Mouse (Mus musculus) liver, embryonic 18 days (tissue): Measurements from ENCODE around the gene Cpne5. TPM values are rescaled to one million over a fixed set of nuclear protein-coding genes. Genes with fewer than 3 reads are reported as not detected.

Experiments used
- polyA plus RNA-seq: library from polyadenylated mRNA; depleted of rRNA; stranded (reverse); fragments of >200 nt; gene quantifications from 2 replicates; pipeline ENCODE4 v1.2.3, GENCODE M21; 2012; rRNA removed

Gene Cpne5
- 0.14 and 0.24 TPM in 2 replicates for polyA plus RNA-seq

GRCm38 (mm10) chr17:29237772-29238420 lies at the start of gene Cpne5:
Gene Cpne5, minus strand, starts transcription at chr17:29238167.

DNA sequence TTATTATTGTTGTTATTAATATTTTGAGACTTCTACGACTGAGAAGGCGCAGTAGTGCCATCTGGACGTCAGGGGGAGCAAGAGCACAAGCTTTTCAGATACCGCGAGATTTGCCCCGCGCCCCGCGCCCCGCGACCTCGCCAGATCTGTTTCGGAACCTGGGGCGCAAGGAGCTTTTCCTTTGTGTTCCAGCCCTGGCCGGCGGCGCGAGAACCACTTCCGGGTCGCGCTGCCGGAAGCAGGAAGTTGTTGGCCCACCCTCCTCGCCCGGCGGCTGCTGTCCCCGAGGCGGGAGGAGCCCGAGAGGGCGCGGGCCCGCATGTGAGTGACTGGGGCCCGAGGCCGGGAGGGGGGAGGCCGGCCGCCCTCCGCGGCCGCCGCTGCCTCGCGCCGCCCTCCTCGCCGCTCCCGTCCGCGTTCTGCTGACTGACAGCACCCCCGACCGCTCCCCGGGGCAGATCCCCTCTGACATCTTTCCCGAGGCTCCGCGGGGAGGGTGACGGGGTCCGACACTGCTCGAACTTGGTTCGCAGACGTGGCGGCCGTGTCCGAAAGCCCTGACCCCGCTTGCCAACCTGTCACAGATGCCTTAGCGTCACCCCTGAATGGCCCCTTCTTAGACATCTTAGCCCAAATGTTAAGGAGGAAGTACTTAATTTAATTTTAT lies 30.8 kb upstream of the Cpne5 start, which contains the start of gene BC004004:
Gene BC004004, plus strand, starts transcription at position 107 of the 667 bp plus-strand sequence.

DNA sequence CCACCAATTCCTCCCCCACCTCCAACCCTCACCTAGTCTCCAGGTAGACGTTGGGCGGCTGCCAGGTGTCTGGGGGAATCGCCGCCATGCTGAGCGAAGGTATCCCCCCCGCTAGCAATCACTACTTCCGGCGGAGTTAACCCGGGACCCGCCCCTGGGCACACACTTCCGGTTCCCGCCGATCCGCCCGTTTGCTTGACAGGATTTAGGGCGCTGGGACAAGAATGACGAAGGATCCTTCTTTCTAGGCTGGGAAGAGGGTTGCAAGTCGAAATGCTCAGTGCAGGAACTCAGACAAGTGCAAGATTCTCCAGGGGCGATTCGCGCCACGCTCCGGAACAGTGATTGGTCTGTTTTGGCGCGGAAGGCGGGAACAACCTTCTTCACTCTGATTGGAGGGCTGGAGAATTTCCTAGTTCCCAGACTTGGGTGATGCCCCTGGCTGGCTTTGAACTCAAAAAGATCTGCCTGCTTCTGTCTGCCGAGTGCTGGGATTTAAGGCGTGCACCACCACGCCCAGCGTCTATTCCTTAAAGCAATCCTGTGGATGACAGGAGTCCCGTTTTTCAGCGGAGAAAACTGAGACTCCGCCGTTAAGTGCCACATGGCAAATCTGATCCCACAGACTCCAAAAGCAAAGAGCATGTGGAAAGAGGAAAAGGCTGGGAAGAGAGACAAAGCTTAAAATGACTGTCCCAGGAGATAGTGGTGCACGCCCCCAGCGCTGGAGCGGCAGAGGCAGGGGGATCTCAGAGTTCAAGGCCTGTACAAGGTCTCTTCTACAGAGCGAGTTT lies 26.1 kb upstream of the Cpne5 start, which contains the start of gene Ppil1:
Gene Ppil1, minus strand, starts transcription at position 347 of the 794 bp plus-strand sequence.

DNA sequence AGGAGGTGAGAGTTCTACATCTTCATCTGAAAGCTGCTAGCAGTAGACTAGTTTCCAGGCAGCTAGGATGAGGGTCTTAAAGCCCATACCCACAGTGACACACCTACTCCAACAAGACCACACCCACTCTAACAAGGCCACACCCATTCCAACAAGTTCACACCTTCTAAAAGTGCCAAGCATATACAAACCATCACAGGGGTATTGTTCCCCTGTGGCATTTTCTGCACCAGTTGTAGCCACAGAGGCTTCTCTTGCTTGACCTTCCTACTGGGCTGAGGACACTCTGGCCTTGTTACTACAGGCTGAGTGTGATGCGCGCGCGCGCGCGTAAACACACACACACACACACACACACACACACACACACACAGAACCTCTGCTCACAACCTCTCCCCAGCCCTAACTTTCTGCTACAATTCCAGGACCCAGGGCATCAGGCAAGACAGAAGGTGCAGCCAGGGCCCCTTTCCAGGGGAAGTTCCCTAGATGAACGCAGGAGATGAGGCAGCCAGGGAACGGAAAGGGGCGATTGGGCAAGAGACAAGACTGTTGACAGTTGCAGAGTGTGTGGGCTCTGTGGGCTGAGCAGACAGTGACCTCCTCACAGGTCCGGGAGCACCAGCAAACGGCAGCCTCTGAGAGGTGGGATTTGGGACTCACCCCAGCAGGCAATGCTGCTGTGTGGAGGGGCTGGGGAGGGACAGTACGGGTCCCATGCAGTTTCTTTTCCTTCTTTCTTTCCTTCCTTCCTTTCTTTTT lies 124.2 kb downstream of the Cpne5 start, which contains the start of gene Rab44:
Gene Rab44, plus strand, starts transcription at position 555 of the 762 bp plus-strand sequence.

Other genes with a start within 250 kb of the Cpne5 start
- 31.9 and 34.3 TPM in 2 replicates for gene Stk38, start 230.2 kb downstream of the Cpne5 start, polyA plus RNA-seq
- gene Srsf3, start 205.5 kb downstream of the Cpne5 start, polyA plus RNA-seq: 86.2 and 95.4 TPM in 2 replicates
- gene Cdkn1a, start 147.2 kb downstream of the Cpne5 start, polyA plus RNA-seq: 28.8 and 29.6 TPM in 2 replicates
- gene Rab44, start 124.0 kb downstream of the Cpne5 start, polyA plus RNA-seq: 20.4 and 34.3 TPM in 2 replicates
- gene Ppil1, start 26.0 kb upstream of the Cpne5 start, polyA plus RNA-seq: 29.5 and 32.8 TPM in 2 replicates
- 101 and 129 TPM in 2 replicates for gene BC004004, start 30.6 kb upstream of the Cpne5 start, polyA plus RNA-seq
- 6.7 and 8.0 TPM in 2 replicates for gene Pi16, start 79.5 kb upstream of the Cpne5 start, polyA plus RNA-seq
- 74.7 and 76.7 TPM in 2 replicates for gene Mtch1, start 109.8 kb upstream of the Cpne5 start, polyA plus RNA-seq
- 14.0 and 14.2 TPM in 2 replicates for gene Fgd2, start 122.7 kb upstream of the Cpne5 start, polyA plus RNA-seq